Mouse (Mus musculus): ENCODE measurements around the gene Baz2b. TPM values are rescaled to one million over a fixed set of nuclear protein-coding genes. Genes with fewer than 3 reads are reported as not detected.

Baz2b gene
- polyA plus RNA-seq, 1 experiment from 2014 or later = 60.4 TPM

DNA sequence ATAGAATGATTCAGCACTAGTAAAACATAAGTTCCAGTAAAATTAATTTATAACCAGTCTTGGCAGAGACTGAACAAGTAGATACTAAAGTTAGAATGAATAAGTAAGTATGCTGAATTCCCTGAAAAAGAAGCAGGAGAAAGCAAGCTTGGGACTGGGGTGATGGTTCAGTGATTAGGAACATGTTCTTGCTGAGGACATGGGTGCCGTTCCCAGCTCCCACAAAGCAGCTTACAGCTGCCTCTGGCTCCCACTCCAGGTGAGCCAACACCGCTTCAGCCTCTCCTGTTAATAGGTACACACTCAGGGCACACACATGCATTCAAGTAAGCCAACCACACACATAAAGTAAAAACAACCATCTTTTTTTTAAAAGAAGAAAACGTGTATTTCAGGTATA is 32.1 kb downstream of the Baz2b start:
- Histone ChIP-seq H3K4me3 (no peak overlapping the region), H3K36me3 (replicated peaks) (no peaks in the 10 kb centered on the region), H3K9me3 (no peaks in the 10 kb centered on the region; the same call in 1 of the 2 replicates), H3K4me1 (0 out of 2 replicates have a peak, but pooled peaks cover 2% of the 10 kb centered on the region), H3K27ac (no peak overlapping the region), H3K27me3 (ENCODE audit: poor library complexity, severe bottlenecking) (no peaks in the 10 kb centered on the region)
- 87% methylated on average over 3 of the region's 3 CpGs for WGBS
- DNase-seq (ENCODE audit: extremely low spot score, low spot score) = no peak

DNA sequence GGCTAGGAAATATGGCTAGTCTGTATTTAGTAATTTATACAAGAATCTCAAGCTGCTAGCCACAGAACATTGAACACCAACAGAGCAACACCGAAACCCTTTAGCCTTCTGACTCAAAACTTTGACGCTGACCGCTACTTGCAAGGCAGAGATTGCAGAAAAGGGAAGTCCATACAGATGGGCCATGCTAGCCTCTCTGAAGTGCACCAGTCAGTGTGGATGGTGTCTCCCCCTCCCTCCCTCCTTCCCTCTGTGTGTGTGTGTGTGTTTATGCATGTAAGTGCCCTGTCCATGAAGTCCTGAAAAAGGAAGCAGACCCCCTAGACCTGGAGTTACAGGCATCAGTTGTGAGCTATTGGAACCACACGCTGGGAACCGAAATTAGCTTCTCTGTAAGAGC is 33.6 kb downstream of the Baz2b start:
- Histone ChIP-seq H3K36me3 (replicated peaks) (no peaks in the 10 kb centered on the region), H3K4me3 (no peak overlapping the region), H3K9me3 (no peaks in the 10 kb centered on the region; the same call in 1 of the 2 replicates), H3K27me3 (ENCODE audit: poor library complexity, severe bottlenecking) (no peaks in the 10 kb centered on the region), H3K27ac (no peak overlapping the region), H3K4me1 (0 out of 2 replicates have a peak, but pooled peaks cover 4% of the 10 kb centered on the region)
- DNase-seq (ENCODE audit: extremely low spot score, low spot score) = no peak
- 89% methylated on average over 5 of the region's 5 CpGs for WGBS

DNA sequence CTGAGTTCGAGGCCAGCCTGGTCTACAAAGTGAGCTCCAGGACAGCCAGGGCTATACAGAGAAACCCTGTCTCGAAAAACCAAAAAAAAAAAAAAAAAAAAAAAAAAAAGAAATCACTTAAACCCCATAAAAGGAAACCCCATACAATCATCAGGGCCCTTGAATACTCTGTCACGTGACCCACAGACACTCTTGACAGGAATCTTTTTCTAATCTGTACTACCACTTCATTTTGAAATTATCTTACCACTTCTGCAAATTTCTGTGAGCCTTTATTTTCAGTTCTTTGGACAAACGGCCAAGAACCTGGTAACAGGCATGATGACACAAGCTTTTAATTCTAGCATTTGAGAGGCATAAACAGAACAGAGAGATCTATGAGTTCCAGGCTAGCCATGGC is 34.6 kb downstream of the Baz2b start:
- no peaks in the 10 kb centered on the region; the same call in 1 of the 2 replicates for H3K9me3 ChIP-seq
- DNase-seq (ENCODE audit: extremely low spot score, low spot score) = no peak
- no peak overlapping the region for H3K27ac ChIP-seq
- H3K27me3 ChIP-seq (ENCODE audit: poor library complexity, severe bottlenecking) = no peaks in the 10 kb centered on the region
- 89% methylated on average over 3 of the region's 4 CpGs for WGBS
- 0 out of 2 replicates have a peak, but pooled peaks cover 4% of the 10 kb centered on the region for H3K4me1 ChIP-seq
- no peak overlapping the region for H3K4me3 ChIP-seq
- no peaks in the 10 kb centered on the region for H3K36me3 ChIP-seq (replicated peaks)

GRCm38 (mm10) chr2:60173595-60173994 is 36.0 kb downstream of the Baz2b start:
- Histone ChIP-seq H3K27ac (no peak overlapping the region), H3K27me3 (ENCODE audit: poor library complexity, severe bottlenecking) (no peaks in the 10 kb centered on the region), H3K4me1 (0 out of 2 replicates have a peak, but pooled peaks cover 4% of the 10 kb centered on the region), H3K36me3 (replicated peaks) (no peaks in the 10 kb centered on the region), H3K4me3 (no peak overlapping the region), H3K9me3 (no peaks in the 10 kb centered on the region; the same call in 1 of the 2 replicates)
- WGBS = 88% methylated on average over 4 of the region's 4 CpGs
- no peak for DNase-seq (ENCODE audit: extremely low spot score, low spot score)

DNA sequence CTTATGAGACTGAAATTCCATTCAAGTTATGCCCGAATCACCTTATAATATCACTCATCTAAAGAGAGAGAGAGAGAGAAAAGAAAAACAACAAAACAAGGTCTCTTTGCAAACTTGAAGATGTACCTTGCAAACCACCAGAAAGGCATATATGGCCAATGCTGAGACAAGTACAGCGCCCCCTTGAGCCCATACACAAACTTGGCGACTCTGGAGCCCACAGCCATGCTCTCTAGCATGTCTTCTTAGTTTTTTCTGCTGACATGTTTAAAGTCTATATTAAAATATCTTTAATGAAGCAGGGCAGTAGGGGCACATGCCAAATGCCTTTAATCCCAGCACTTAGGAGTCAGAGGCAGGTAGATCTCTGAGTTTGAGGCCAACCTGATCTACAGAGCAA is 36.4 kb downstream of the Baz2b start:
- Histone ChIP-seq H3K27me3 (ENCODE audit: poor library complexity, severe bottlenecking) (no peaks in the 10 kb centered on the region), H3K4me3 (no peak overlapping the region), H3K27ac (no peak overlapping the region), H3K4me1 (0 out of 2 replicates have a peak, but pooled peaks cover 4% of the 10 kb centered on the region), H3K9me3 (no peaks in the 10 kb centered on the region; the same call in 1 of the 2 replicates), H3K36me3 (replicated peaks) (no peaks in the 10 kb centered on the region)
- no peak for DNase-seq (ENCODE audit: extremely low spot score, low spot score)
- 69% methylated on average over 3 of the region's 3 CpGs for WGBS

DNA sequence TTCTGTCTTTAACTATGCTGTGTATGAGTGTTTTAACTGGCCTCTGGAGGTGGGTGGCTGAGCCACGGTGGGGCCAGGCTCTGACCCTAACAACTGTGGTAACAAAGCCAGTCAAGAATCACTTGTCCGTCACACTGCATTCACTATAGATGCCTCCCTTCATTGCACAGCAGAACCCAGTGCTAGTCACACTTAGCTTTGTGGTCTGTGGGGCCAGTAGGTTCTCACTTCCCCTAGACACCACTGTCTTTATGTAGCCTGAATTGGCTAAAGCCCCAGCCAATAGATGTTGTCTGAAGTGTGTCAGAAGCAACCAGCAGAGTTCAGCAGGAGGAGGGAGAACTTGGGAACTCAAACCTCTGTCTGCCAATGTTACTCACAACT is 37.1 kb downstream of the Baz2b start:
- H3K4me3 ChIP-seq = no peak overlapping the region
- no peaks in the 10 kb centered on the region for H3K36me3 ChIP-seq (replicated peaks)
- H3K9me3 ChIP-seq = no peaks in the 10 kb centered on the region; the same call in 1 of the 2 replicates
- no peak for DNase-seq (ENCODE audit: extremely low spot score, low spot score)
- H3K27me3 ChIP-seq (ENCODE audit: poor library complexity, severe bottlenecking) = no peaks in the 10 kb centered on the region
- WGBS = 61% methylated on average over 2 of the region's 2 CpGs
- no peak overlapping the region for H3K27ac ChIP-seq
- H3K4me1 ChIP-seq = 0 out of 2 replicates have a peak, but pooled peaks cover 4% of the 10 kb centered on the region

DNA sequence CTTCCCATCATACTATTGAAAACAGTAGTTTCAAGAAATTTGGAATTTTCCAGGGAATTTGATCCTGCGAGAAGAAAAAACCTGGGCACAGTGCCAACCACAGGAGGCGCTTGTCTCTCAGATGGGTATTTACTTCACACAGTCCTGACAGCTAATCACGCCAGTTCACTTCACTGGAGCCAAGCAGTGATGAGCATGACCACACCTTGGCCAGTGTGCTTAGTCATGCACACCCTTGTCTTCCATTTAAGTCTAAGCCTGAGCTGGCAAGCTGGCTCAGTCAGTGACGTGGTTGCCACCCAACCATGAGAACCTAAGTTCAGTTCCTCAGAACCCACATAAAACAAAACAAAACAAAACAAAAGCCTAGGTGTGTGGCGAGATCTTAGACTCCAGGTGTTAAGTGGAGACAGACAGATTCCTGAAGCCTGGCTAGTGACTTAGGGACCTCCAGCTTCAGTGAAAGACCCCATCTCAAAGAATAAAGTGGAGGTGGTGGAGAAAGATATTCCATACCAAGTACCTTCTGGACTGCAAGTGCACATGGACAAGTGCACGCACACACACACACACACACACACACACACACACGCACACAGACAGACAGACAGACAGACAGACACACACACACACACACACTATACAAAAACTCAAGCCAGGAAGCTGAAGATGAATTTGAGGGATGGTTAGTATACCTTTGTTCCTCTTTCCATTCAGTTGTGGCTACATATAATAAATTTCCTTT is 37.7 kb downstream of the Baz2b start:
- WGBS = 85% methylated on average over 7 of the region's 7 CpGs

DNA sequence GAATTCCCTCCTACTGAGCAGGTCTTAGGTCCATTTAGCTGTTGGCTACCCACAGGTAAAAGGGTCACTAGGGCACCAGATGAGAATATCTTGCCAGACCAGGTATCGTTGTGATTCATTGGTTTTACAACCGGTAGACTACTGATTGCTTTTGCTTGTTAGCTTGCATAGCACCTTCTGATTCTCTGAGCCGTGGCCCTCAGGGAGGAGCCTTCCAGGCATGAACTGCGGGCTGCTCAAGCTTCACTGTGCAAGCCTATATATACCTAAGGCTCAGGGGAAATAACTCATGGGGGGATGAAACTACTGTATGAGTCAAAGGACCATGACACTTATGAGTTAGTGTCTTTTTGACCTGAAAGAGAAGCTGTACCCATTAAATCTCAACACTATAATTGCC is 42.8 kb downstream of the Baz2b start:
- WGBS = 90% methylated on average over 4 of the region's 4 CpGs
- no peak overlapping the region for H3K4me3 ChIP-seq
- H3K27me3 ChIP-seq (ENCODE audit: poor library complexity, severe bottlenecking) = no peaks in the 10 kb centered on the region
- H3K9me3 ChIP-seq = no peaks in the 10 kb centered on the region
- H3K27ac ChIP-seq = no peak overlapping the region
- H3K4me1 ChIP-seq = no peaks in the 10 kb centered on the region
- DNase-seq (ENCODE audit: extremely low spot score, low spot score) = no peak
- H3K36me3 ChIP-seq (replicated peaks) = no peaks in the 10 kb centered on the region

More for the DNA sequence above, 37.7 kb downstream of the Baz2b start:
- DNase-seq (ENCODE audit: extremely low spot score, low spot score) = no peak
- Histone ChIP-seq H3K4me1 (0 out of 2 replicates have a peak, but pooled peaks cover 4% of the 10 kb centered on the region), H3K9me3 (no peaks in the 10 kb centered on the region; the same call in 1 of the 2 replicates), H3K27ac (no peak overlapping the region), H3K4me3 (no peak overlapping the region), H3K27me3 (ENCODE audit: poor library complexity, severe bottlenecking) (no peaks in the 10 kb centered on the region), H3K36me3 (replicated peaks) (no peaks in the 10 kb centered on the region)

GRCm38 (mm10) chr2:60165679-60166078 is 44.0 kb downstream of the Baz2b start:
- no peaks in the 10 kb centered on the region for H3K27me3 ChIP-seq (ENCODE audit: poor library complexity, severe bottlenecking)
- DNase-seq (ENCODE audit: extremely low spot score, low spot score) = no peak
- H3K27ac ChIP-seq = no peak overlapping the region
- H3K4me3 ChIP-seq = no peak overlapping the region
- WGBS = 95% methylated on average over 11 of the region's 11 CpGs
- H3K9me3 ChIP-seq = no peaks in the 10 kb centered on the region
- no peaks in the 10 kb centered on the region for H3K4me1 ChIP-seq
- no peaks in the 10 kb centered on the region for H3K36me3 ChIP-seq (replicated peaks)

- H3K27ac ChIP-seq = no peak overlapping the region
- H3K4me1 ChIP-seq = no peaks in the 10 kb centered on the region
- H3K9me3 ChIP-seq = no peaks in the 10 kb centered on the region
- WGBS = 73% methylated on average over 2 of the region's 2 CpGs
- H3K27me3 ChIP-seq (ENCODE audit: poor library complexity, severe bottlenecking) = no peaks in the 10 kb centered on the region
- no peak overlapping the region for H3K4me3 ChIP-seq
- no peaks in the 10 kb centered on the region for H3K36me3 ChIP-seq (replicated peaks)
- no peak for DNase-seq (ENCODE audit: extremely low spot score, low spot score)
Observed at GRCm38 (mm10) chr2:60163744-60164143, 45.9 kb downstream of the Baz2b start.

DNA sequence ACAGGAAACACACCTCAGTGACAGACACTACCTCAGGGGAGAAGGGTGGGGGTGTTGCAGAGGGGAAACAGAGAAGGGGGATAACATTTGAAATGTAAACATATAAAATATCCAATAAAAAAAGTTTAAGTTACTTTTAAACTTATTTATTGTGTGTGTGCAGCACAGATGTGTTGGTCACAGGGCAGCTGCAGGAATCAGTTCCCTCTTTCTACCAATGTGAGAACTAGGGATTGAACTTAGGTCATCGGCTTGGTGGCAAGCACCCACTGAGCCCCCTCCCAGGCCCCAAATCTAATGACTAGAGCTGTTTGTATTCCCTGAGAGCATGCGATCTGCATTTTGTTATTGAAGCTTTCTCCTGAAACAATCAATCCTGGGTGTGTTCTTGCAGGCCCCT is 57.2 kb downstream of the Baz2b start:
- Histone ChIP-seq H3K36me3 (replicated peaks) (no peaks in the 10 kb centered on the region), H3K27me3 (ENCODE audit: poor library complexity, severe bottlenecking) (0 out of 2 replicates have a peak, but pooled peaks cover 4% of the 10 kb centered on the region), H3K9me3 (no peaks in the 10 kb centered on the region), H3K4me3 (no peak overlapping the region), H3K4me1 (peaks cover 14% of the 10 kb centered on the region), H3K27ac (no peak overlapping the region)
- 88% methylated on average over 2 of the region's 2 CpGs for WGBS
- no peak for DNase-seq (ENCODE audit: extremely low spot score, low spot score)

DNA sequence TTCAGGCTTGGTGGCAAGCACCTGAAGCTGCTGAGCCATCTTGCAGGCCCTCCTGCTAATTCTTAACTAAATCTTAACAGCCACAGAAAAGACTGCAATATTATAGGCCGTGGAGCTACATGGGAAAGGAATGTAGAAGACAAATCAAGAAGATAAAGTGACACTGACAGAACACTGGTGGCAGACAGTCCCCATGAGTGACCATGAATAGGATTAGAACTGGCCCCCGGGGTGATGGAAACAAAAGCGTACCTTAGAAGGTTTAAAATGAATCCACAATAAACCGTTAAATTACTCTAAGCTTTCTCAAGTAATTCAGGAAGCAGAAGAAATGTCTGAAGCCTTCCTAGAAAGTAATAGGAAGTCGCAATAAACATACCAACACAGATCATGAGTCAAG is 61.0 kb downstream of the Baz2b start:
- H3K27ac ChIP-seq = no peak overlapping the region
- H3K27me3 ChIP-seq (ENCODE audit: poor library complexity, severe bottlenecking) = 0 out of 2 replicates have a peak, but pooled peaks cover 4% of the 10 kb centered on the region
- H3K4me1 ChIP-seq = peaks cover 36% of the 10 kb centered on the region
- no peak for DNase-seq (ENCODE audit: extremely low spot score, low spot score)
- H3K9me3 ChIP-seq = no peaks in the 10 kb centered on the region
- WGBS = 39% methylated on average over 5 of the region's 5 CpGs
- H3K36me3 ChIP-seq (replicated peaks) = no peaks in the 10 kb centered on the region
- H3K4me3 ChIP-seq = no peak overlapping the region

DNA sequence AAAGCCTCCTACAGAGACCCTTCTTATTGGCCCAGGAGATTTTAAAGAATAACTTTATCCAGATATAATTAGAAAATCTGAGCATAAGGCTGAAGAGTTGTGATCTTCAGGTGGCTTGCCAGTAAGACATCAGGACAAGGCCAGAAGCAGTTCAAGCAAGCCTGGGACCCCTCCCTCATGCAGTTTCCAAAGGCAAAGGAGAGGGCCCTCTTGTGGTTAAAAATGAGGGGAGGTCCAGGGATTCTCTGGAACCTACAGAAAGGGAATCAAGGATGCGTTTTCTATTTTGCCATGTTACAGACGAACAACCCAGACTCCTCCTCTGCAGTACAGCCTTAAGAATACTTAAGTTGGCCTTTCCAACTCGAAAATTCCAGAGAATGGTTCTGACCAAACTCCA is 62.2 kb downstream of the Baz2b start:
- no peak overlapping the region for H3K4me3 ChIP-seq
- H3K4me1 ChIP-seq = peaks cover 39% of the 10 kb centered on the region
- no peaks in the 10 kb centered on the region for H3K9me3 ChIP-seq
- no peak for DNase-seq (ENCODE audit: extremely low spot score, low spot score)
- H3K27ac ChIP-seq = no peak overlapping the region
- no peaks in the 10 kb centered on the region for H3K36me3 ChIP-seq (replicated peaks)
- WGBS = 47% methylated on average over 3 of the region's 3 CpGs
- H3K27me3 ChIP-seq (ENCODE audit: poor library complexity, severe bottlenecking) = 0 out of 2 replicates have a peak, but pooled peaks cover 4% of the 10 kb centered on the region
